In the genomic region with DNA sequence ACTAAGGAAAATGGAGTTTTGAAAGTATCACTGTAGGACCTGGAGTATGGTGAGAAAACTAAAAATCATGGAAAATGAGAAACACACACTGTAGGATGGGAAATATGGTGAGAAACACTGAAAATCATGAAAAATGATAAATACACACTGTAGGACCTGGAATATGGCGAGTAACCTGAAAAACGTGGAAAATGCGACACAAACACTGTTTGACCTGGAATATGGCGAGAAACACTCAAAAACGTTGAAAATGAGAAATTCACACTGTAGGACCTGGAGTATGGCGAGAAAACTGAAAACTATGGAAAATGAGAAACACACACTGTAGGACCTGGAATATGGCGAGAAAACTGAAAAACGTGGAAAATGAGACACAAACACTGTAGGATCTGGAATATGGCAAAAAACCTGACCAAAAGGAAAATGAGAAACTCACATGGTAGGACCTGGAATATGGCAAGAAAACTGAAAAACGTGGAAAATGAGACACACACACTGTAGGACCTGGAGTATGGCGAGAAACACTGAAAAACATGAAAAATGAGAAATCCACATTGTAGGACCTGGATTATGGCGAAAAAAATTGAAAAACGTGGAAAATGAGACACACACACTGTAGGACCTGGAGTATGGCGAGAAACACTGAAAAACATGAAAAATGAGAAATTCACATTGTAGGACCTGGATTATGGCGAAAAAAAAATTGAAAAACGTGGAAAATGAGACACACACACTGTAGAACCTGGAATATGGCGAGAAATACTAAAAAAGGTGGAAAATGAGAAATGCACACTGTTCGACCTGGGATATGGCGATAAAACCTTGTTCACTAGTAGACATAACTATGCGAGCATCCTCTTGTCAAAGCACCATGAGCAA, we compare ENCODE assay signal across 8 mouse cellular contexts.
DNase-seq lines count a peak whose midpoint lies in the region; ATAC-seq and TF ChIP-seq lines count a peak whose summit lies in the region.

No protein-coding gene starts in this region.

- TF ChIP-seq CTCF in intestine, postnatal 0 days (IDR thresholded peaks at IDR 0.05; ENCODE audit: low read depth), result no peak

- intact Hi-C loops in gastrocnemius, postnatal 36 days (cut with DNase I), result no loop called here

- 56% methylated on average over 19 of the region's 19 CpGs for WGBS in embryonic facial prominence, embryonic 15.5 days
- WGBS in intestine, postnatal 0 days, result 68% methylated on average over 19 of the region's 19 CpGs
- WGBS in neural tube, embryonic 11.5 days, result 71% methylated on average over 19 of the region's 19 CpGs

- no peaks in the 10 kb centered on the region for H3K36me3 ChIP-seq in embryonic facial prominence, embryonic 15.5 days
- no peaks in the 10 kb centered on the region for H3K36me3 ChIP-seq in intestine, postnatal 0 days (ENCODE audit: control insufficient read depth, insufficient read depth)
- no peaks in the 10 kb centered on the region for H3K36me3 ChIP-seq in neural tube, embryonic 11.5 days (ENCODE audit: control insufficient read depth, insufficient read depth, low read length)

- no peak overlapping the region for H3K4me2 ChIP-seq in embryonic facial prominence, embryonic 15.5 days (replicated peaks)
- H3K4me2 ChIP-seq in intestine, postnatal 0 days (replicated peaks; ENCODE audit: low read depth), result no peak overlapping the region
- H3K4me2 ChIP-seq in neural tube, embryonic 11.5 days (ENCODE audit: low read depth), result no peak overlapping the region

- H3K9ac ChIP-seq in embryonic facial prominence, embryonic 15.5 days, result no peak overlapping the region
- no peak overlapping the region for H3K9ac ChIP-seq in intestine, postnatal 0 days (ENCODE audit: low read depth, low read length)
- H3K9ac ChIP-seq in neural tube, embryonic 11.5 days (ENCODE audit: low read length), result no peak overlapping the region

- no peak overlapping the region for H3K27ac ChIP-seq in embryonic facial prominence, embryonic 15.5 days (replicated peaks)
- no peak overlapping the region for H3K27ac ChIP-seq in intestine, postnatal 0 days (ENCODE audit: low read depth, low read length)
- H3K27ac ChIP-seq in neural tube, embryonic 11.5 days (ENCODE audit: low read depth, low read length), result no peak overlapping the region

- H3K4me3 ChIP-seq in embryonic facial prominence, embryonic 15.5 days (replicated peaks), result no peak overlapping the region
- no peak overlapping the region for H3K4me3 ChIP-seq in intestine, postnatal 0 days (ENCODE audit: low read depth, low read length)
- H3K4me3 ChIP-seq in neural tube, embryonic 11.5 days (ENCODE audit: low read depth, low read length), result no peak overlapping the region

- H3K4me1 ChIP-seq in embryonic facial prominence, embryonic 15.5 days, result no peaks in the 10 kb centered on the region
- no peaks in the 10 kb centered on the region for H3K4me1 ChIP-seq in intestine, postnatal 0 days (replicated peaks; ENCODE audit: control insufficient read depth, insufficient read depth, low read length)
- H3K4me1 ChIP-seq in neural tube, embryonic 11.5 days (ENCODE audit: control insufficient read depth, insufficient read depth, low read length), result no peaks in the 10 kb centered on the region

- ATAC-seq in CD4-positive, CD25-positive, alpha-beta regulatory T cell, adult 4 months, result peak; percentile 74
- peak; percentile 98 for ATAC-seq in embryonic facial prominence, embryonic 15.5 days (ENCODE audit: insufficient number of reproducible peaks, low FRiP score, low TSS enrichment, low read depth)
- peak; percentile 96 for ATAC-seq in intestine, postnatal 0 days
- peak; percentile 98 for ATAC-seq in neural tube, embryonic 11.5 days (ENCODE audit: insufficient read depth, low FRiP score, low TSS enrichment)

- H3K27me3 ChIP-seq in embryonic facial prominence, embryonic 15.5 days, result no peaks in the 10 kb centered on the region
- H3K27me3 ChIP-seq in intestine, postnatal 0 days (replicated peaks; ENCODE audit: control insufficient read depth, insufficient read depth, low read length), result no peaks in the 10 kb centered on the region
- no peaks in the 10 kb centered on the region for H3K27me3 ChIP-seq in neural tube, embryonic 11.5 days (ENCODE audit: control insufficient read depth, insufficient read depth, low read length)

- H3K9me3 ChIP-seq in embryonic facial prominence, embryonic 15.5 days (replicated peaks), result 0 out of 2 replicates have a peak, but pooled peaks cover 3% of the 10 kb centered on the region
- no peaks in the 10 kb centered on the region for H3K9me3 ChIP-seq in intestine, postnatal 0 days (ENCODE audit: control insufficient read depth)
- H3K9me3 ChIP-seq in neural tube, embryonic 11.5 days (ENCODE audit: control insufficient read depth, low read length), result peaks cover 8% of the 10 kb centered on the region

- DNase-seq in gastrocnemius, postnatal 10 days, result peak; percentile 75
- no peak for DNase-seq in gastrocnemius, postnatal 36 days
- no peak for DNase-seq in neural tube, embryonic 11.5 days (ENCODE audit: low spot score)
- DNase-seq in cerebellum, adult 18-20 months, result no peak
- DNase-seq in lung, postnatal 36 days, result no peak
